Mouse (Mus musculus) erythroblast, adult 5-6 weeks (primary cell): Measurements from ENCODE around the gene Mllt3. TPM values are rescaled to one million over a fixed set of nuclear protein-coding genes. Genes with fewer than 3 reads are reported as not detected.

Experiments
- ATAC-seq: replicated peaks from 2 replicates; pipeline ENCODE4 v1.8.0; 2016; ENCODE audit warnings: moderate number of reproducible peaks, mild to moderate bottlenecking, moderate TSS enrichment, inconsistent platforms; ENCODE audit not compliant: poor library complexity, low FRiP score, severe bottlenecking
- total RNA-seq, 2 experiments: library from RNA; stranded (forward) in 1 of 2; stranded (reverse) in 1 of 2; fragments of 150-400 nt in 1 of 2; fragments of 200-764, 138-1000 nt in 1 of 2; gene quantifications; 2 replicates each; pipeline versions ENCODE4 v1.2.3 to v1.2.4; 2015 to 2017; ENCODE audit warnings: low replicate concordance in 2 of 2

Gene Mllt3
- total RNA-seq, 2 experiments from 2014 or later, result 84.9 to 93.2 TPM

DNA sequence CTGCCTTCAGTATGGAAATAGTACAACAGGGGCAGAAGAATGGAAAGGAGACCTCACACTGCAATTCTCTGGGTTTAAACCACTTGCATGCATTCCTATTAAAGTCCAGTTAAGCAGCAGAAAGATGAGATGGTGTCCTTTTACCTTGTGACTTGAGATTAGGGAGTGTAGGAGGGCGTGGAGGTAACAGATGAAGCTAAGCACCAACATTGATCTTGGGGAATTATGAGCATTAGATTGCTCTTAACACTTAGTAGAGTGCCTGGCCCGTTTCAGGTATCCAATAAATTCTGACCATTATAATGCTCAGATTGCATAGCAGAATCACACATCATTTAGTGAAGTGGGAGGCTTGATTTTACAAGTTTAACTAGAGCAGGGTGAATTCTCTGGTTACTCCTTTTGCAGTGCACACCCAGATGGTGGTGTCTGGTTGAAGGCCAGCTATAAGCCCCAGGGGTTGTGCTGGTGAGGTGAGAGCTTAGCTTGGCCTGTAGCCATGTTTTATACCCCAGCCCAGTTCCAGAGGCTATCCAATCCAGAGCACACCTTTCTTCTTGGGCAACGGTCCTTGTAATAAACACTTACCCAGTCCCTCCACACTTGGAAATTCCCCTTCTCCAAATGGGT is 288.0 kb downstream of the Mllt3 start:
- ATAC-seq, result no peak

DNA sequence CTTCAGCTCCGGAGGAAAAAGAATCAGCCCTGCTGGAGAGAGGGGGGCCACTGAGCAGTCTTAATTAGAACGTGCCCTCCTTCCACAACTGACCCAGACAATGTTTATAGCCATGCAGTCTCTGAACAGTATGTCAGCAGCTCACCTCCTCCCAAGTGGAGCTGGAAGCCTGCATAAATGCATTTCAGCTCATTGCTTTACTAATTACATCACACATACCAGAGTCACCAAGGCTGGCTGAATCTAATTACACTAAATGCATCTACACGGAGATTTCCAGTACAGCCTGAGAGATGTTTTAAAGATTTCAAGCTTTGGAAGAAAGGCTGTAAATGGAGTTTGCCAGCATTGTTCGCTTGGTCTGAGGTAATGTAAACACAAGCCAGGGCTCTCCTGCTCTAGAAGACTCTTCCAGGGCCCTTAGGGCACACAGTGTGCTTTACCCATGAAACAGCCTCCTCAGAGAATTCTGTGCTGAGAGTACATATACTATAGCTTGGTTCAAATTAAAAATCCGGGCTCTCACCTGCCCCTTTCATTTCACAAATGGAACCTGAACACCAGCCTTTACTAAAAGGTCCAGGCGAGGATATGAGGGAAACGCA is 293.5 kb downstream of the Mllt3 start:
- no peak for ATAC-seq

DNA sequence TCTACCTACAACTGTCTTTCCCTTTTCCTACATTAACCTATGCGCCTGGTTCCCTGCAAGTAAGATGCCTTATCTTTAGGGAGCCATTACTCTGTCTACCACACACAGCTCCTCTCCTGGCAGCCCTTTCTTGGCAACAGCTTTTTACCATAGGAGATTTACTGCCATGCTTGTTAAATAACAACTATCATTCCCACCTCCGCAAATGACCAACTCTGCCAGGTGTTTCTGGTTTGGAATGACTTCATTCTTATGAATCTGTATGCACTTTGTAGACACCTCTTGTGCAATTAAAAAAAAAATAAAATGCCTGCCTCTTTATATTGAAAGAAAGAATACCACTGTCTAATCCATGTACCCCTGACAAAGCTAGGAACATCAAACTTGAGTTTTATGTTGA is 294.1 kb downstream of the Mllt3 start:
- ATAC-seq, result no peak

DNA sequence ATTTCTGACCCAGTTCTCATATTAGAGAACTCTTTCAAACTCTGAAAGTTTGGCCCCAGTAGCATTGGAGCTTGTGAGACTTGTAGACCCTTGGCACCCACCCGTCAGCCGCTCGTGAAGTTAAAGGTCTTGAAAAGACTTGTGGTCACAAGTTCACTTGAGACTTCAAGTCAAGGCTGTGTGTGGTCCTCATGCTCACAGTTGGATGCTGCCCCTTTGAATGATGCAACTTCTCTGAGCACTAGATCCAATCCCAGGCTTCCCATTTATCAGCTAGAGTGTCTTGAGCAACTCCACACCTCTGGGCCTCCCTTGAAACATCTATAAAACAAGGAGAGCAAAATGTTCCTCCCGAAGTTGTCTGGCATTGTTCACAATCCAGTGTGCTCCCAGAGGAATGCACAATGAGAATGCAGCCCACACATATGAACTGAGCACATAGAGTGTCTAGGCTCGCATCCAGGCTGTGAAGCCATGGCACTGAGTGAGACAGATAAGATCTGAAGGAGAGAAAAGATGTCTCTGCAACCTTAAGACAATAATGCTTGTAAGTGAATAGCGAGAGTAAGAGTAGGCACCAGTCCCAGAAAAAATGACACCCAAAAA is 295.9 kb downstream of the Mllt3 start:
- ATAC-seq, result no peak

DNA sequence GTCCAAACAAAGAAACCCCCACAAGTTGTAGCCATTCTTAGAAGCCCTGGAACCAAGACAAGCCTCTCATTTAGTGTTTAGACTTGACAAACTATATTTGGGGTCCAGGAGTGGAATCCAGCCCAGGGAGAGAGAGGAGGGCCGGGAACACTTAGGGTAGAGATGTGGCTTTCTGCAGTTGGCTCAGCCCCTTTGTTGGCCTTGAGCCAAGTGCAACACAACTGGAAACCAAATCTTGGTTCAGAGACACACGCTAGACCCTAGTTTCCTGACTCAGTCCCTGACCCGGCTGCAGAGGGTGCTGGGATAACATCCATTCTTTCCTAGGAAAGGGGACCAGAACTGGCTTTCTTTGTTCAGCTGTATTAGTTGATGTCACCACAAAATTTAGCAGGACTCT is 296.4 kb downstream of the Mllt3 start:
- no peak for ATAC-seq

DNA sequence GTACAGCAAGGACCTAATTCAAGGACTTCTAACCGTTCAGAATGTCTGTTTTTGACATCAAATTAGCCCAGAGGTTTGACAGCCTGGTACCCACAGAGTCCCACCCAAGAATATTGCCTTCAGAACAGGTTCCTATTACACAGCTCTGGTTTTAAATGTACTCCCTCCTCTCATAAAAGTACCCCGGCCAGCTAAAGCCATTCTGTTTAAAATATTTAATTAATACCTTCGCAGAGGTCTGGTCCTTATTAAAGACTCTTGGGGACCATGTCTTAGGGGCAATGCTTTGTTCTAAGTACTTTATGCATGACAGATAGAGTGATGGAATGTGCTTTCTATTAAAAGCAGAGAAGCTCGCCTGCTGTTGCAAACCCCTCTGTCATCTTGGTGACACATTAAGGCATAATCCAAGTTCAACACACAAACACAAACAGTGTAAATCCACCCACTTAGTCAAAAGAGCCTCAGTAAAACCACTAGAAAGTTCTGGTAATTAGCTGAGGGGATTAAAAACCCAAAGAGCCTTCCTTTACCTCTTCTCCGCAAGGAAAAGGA is 302.0 kb downstream of the Mllt3 start:
- no peak for ATAC-seq

DNA sequence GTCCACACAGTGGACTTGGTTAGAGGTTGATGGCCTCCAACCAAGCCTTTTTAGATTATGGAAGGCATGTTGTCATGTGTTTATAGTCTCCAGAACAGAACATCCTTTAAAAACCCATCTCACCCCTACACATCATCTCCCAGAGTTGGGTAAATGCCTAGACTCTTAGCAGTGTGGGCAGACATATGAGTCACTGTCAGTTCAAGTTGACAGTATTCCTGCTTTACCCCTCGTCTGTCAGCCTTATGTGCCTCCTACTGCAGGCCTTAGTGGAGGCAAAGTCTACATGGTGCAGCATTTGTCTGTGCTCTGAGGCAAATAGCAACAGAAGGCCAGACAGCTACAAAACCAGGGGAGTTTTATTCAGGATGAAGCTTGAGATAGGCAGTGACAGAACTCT is 304.6 kb downstream of the Mllt3 start:
- no peak for ATAC-seq

DNA sequence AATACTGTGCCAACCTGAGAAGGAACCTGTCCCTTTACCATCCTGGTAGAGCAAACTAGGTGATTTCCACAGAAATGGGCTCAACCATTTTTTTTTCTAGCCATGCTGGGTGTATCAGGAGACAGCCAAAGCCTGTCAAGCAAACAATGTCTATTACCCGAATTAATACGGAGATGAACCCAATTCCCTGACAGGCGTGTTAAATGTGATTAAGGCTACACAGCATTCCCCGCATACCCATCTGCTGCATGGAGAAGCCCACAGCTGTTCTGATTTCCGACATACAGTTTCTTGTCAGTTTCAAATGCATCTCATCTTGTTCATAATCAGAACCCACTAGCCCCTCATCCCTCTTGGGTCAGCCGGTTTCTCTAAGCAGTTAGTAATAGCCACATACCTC is 309.7 kb downstream of the Mllt3 start:
- no peak for ATAC-seq

Other genes with a start within 250 kb of the Mllt3 start
- gene Focad, start 61.3 kb upstream of the Mllt3 start, total RNA-seq (2015; ENCODE audit: low replicate concordance), result 12.3 and 18.8 TPM in 2 replicates
- 3.1 and 4.9 TPM in 2 replicates for gene Focad, start 61.3 kb upstream of the Mllt3 start, total RNA-seq (2017; ENCODE audit: low replicate concordance)